Mouse (Mus musculus) naive thymus-derived CD4-positive, alpha-beta T cell, adult 2 months (primary cell): ENCODE results near the gene Hdac11.
"Not testable (repeated sequence)": the region's sequence is repeated elsewhere in the genome, so short reads cannot be mapped to it uniquely, and the experiment has no call there.

Source experiments
- DNase-seq: peaks from one replicate; pipeline ENCODE4 v3.0.0-alpha.2; 2011; ENCODE audit warnings: low read depth

Gene Hdac11

DNA sequence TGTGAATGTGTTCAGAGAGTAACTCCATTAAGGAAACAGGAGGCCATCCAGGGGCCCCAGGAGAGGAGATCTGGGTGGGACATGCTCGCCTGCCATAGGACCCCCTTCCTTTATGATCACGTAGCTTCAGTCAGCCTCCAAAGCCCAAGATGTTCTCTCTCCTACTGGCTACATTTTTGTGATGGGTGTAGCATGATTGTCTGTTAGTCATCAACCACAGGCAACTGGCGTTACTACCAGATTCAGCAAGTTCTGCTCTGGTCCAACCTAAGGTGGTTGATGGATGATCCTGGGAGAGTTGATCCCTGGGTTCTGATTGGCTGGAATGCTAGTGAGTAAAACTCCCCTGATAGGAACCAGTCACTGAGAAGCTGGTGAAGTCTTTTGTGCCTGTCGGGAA, 46.1 kb downstream of the Hdac11 start:
- DNase-seq = no peak

DNA sequence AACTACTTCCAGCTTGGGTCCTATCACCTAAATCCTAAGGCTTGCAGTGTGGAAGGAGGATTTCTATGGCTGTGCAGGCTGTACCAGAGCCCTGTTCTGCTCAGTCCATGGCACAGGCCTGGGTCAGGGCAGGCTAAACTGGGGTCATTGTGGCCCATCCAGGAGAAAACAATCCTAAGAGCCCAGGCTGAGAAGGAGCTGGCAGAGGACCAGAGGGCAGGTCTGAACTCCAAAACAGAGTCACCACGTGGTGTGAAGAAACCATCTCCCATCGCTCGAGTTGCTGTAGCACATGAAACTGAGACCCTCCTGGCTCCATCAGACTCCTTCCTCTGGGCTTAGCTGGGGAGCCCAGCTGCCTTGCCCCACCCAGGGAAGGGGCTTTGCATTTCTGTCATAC, 48.9 kb downstream of the Hdac11 start:
- no peak for DNase-seq

DNA sequence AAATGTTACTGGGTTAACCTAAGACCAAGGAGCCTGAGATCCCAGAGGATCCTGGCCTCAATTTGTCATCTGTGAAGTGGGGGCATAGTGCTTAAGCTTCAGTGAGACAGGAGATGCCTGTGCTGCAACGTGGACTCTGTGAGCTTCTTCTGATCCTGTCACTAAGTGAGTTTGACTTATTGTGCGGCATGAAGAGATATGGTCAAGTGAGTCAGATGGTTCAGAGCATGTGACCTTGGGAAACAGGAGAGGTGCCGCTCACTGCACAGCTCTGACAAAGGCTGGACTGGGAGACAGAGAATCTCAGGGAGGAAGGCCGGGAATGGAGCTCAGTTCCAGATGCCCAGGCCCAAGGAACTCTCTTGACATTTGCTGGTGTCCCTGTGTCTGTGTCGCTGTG, 49.3 kb downstream of the Hdac11 start:
- DNase-seq = no peak

- no peak for DNase-seq
These were observed 51.0 kb downstream of the Hdac11 start for GRCm38 (mm10) chr6:91207491-91207890.

DNA sequence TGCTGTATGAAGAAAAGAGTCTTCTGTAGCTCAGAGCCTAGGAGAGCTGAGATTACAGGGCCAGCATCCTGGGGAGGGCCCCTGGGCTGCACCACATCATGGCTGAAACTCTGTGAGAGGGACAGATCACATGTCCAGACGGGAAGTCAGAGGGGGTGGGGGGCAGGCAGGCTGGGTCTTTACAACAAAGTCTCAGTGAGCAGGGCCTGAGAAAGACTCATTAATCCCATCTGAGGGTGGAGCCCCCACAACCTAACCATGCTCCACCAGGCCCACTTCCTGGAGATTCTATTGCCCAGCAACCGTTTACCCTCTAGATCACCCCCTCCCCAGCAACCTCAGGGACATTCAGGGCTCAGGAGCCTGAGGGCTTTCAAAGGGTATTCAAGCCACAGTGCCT, 53.3 kb downstream of the Hdac11 start:
- no peak for DNase-seq

GRCm38 (mm10) chr6:91210852-91211251, 54.4 kb downstream of the Hdac11 start:
- DNase-seq = no peak

DNA sequence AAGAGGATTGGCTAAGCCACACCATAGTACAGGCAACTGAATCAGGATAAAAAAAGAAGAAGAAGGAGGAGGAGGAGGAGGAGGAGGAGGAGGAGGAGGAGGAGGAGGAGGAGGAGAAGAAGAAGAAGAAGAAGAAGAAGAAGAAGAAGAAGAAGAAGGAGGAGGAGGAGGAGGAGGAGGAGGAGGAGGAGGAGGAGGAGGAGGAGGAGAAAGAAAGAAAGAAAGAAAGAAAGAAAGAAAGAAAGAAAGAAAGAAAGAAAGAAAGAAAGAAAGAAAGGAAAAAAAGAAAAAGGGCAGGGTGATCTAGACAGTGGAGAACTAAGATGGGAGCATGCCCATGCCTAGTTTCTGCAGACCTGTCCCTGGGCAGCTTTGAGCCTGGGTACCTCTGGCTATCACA, 55.7 kb downstream of the Hdac11 start, which contains the start of gene Fbln2:
Fbln2 (plus strand) TSS at position 301 of the 400 bp plus-strand sequence.
- DNase-seq = not testable (repeated sequence)

- DNase-seq = no peak
These were observed 56.1 kb downstream of the Hdac11 start for GRCm38 (mm10) chr6:91212571-91212970.

- no peak for DNase-seq
These were observed 57.1 kb downstream of the Hdac11 start for GRCm38 (mm10) chr6:91213287-91214218.

GRCm38 (mm10) chr6:91215454-91215853, 59.0 kb downstream of the Hdac11 start:
- no peak for DNase-seq

DNA sequence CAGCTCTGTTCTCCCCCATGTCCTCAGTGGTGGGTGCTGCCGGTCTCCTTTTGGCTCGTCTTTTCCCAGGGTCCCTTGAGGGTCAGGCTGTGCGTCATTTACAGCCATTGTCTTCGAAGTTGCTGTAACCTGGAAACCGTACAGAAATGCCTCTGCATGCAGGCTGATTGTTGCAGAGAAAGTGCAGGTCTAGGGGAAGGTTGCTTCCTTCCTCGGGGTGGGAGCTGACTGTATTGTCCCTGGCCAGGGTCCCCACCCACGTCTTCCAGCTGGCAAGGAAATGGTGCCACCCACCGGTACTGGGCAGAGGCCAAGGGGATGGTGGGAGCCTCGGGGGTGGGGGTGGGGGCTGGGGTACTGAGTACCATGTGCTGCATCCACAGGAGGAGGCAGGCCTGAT, 62.0 kb downstream of the Hdac11 start:
- no peak for DNase-seq

- DNase-seq = no peak
These were observed 62.4 kb downstream of the Hdac11 start for GRCm38 (mm10) chr6:91218871-91219270.

GRCm38 (mm10) chr6:91220062-91220461, 63.6 kb downstream of the Hdac11 start:
- no peak for DNase-seq

DNA sequence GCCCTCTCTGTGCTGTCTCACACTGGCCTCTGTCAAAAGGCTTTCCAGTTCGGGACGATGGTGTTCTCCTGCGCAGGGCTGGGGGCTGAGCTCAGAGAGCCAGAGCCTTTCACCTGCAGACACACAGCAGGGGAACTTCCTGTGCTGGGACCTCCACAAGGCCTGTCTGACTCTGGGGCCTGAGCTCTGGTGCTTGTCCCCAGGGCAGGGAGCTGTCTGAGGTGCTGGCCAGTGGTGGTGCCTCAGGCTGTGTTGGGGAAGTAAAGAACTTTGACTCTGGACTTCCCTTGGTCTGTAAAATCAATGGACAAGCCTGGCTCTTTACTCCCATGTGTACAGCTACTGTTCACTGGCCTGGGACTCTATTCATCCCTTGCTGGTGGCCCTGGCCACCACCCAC, 64.6 kb downstream of the Hdac11 start:
- DNase-seq = no peak

GRCm38 (mm10) chr6:91222694-91223346, 66.4 kb downstream of the Hdac11 start:
- DNase-seq = no peak
